Mouse (Mus musculus): ENCODE measurements around the gene Usp49.

The Usp49 gene

GRCm38 (mm10) chr17:47695337-47695710 is 64.8 kb downstream of the Usp49 start:
- no peak for DNase-seq

- DNase-seq: peak; percentile 69
These were observed 67.7 kb downstream of the Usp49 start for GRCm38 (mm10) chr17:47698156-47698555.

GRCm38 (mm10) chr17:47699055-47699454 is 68.6 kb downstream of the Usp49 start:
- no peak for DNase-seq

GRCm38 (mm10) chr17:47701793-47702192 is 71.3 kb downstream of the Usp49 start:
- DNase-seq: no peak

GRCm38 (mm10) chr17:47702548-47703345 is 72.3 kb downstream of the Usp49 start:
- no peak for DNase-seq

GRCm38 (mm10) chr17:47703556-47703955 is 73.1 kb downstream of the Usp49 start:
- DNase-seq: no peak

GRCm38 (mm10) chr17:47704692-47705091 is 74.2 kb downstream of the Usp49 start:
- no peak for DNase-seq

- no peak for DNase-seq
These were observed 75.7 kb downstream of the Usp49 start for GRCm38 (mm10) chr17:47706196-47706595.

GRCm38 (mm10) chr17:47707961-47708360 is 77.5 kb downstream of the Usp49 start:
- peak; percentile 30 for DNase-seq

- no peak for DNase-seq
These were observed 78.5 kb downstream of the Usp49 start for GRCm38 (mm10) chr17:47708972-47709371.

GRCm38 (mm10) chr17:47710036-47710435 is 79.5 kb downstream of the Usp49 start:
- DNase-seq: no peak

- no peak for DNase-seq
These were observed 81.4 kb downstream of the Usp49 start for GRCm38 (mm10) chr17:47711883-47712282.

- no peak for DNase-seq
These were observed 82.5 kb downstream of the Usp49 start for GRCm38 (mm10) chr17:47712889-47713571.

GRCm38 (mm10) chr17:47715037-47715436 is 84.5 kb downstream of the Usp49 start:
- DNase-seq: no peak

GRCm38 (mm10) chr17:47721183-47721582 is 90.7 kb downstream of the Usp49 start:
- DNase-seq: no peak

GRCm38 (mm10) chr17:47726566-47726965 is 96.1 kb downstream of the Usp49 start, which contains the start of gene Pgc:
Gene Pgc, plus strand, starts transcription at chr17:47726842.
- DNase-seq: no peak

GRCm38 (mm10) chr17:47730633-47731575 is 100.4 kb downstream of the Usp49 start:
- no peak for DNase-seq

- DNase-seq: no peak
These were observed 105.1 kb downstream of the Usp49 start for GRCm38 (mm10) chr17:47735553-47736100.

All from kidney, adult 18-20 months (tissue).